Mouse (Mus musculus): ENCODE measurements around the gene Scgb2b19.
"Not testable (repeated sequence)": the region's sequence is repeated elsewhere in the genome, so short reads cannot be mapped to it uniquely, and the experiment has no call there.

The Scgb2b19 gene

DNA sequence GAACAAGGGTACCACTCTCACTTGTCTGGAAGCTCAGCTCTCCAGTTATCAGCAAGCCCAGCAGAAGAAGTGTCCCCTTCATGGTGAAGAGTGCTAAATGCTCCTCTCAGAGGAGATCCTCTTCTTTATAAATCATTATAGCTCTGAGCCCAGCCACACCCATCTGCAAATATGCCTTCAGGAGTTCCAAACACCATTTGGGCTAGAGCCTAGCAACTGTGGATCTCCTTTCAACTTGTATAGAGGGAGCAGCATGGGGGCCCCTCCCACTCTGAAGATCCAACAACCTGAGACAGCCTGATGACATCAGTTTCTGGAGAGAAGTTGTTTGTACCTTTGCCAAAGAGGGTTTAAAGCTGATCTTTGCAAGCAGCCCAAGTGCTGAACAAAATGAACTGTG, at the start of gene Scgb2b19:
TSS of gene Scgb2b19 (minus strand) at position 101 of the 400 bp plus-strand sequence.
- not testable (repeated sequence) for DNase-seq (ENCODE audit: low read depth in 2 of 2, low spot score in 2 of 2)

DNA sequence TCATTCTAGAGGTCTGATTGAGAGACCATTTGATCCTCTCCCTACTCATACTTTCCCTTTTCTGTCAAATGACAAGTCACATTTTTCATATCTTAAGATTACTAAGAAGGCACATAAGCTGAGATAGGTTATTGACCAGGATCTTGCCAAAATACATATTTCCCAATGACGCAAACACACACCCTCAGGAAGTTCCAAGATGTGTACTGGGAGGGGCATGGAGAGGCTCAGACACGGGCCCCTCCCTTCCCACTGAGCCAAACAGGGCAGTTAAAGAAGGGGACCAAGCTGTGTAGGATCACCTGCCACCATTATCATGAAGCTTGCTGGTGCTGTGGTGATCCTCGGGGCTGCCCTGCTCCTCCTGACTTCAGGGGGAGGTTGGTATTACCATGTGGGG, 6.9 kb upstream of the Scgb2b19 start, which contains the start of gene Scgb1b19:
TSS of gene Scgb1b19 (plus strand) at position 301 of the 400 bp plus-strand sequence.
- not testable (repeated sequence) for DNase-seq (ENCODE audit: low read depth in 2 of 2, low spot score in 2 of 2)

All from CD8-positive naive resting alpha-beta T cell, adult 2 months (primary cell).